ENCODE assay signal across 24 mouse cellular contexts in the genomic region with DNA sequence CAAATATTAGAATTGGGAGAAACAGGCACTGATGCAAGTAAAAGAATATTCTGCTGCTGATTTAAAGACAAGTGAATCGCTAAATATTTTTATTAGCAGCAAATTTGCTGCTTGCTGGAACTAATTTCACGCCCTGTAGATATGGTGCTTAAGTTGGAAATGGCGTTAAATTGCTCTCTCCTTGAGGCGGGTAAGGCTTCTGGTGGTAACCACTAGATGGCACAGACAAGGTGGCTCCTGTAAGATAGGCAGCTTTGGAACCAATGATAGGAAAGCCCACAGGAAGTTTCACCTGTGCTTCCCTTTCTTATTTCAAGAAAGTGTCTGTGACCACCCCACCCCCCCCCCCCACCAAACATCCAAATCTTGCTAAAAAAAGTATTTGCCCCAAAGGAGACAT. TPM values are rescaled to one million over a fixed set of nuclear protein-coding genes. Genes with fewer than 3 reads are reported as not detected.
DNase-seq lines count a peak whose midpoint lies in the region; ATAC-seq and TF ChIP-seq lines count a peak whose summit lies in the region.
"Had no signal": no experiment of that assay in that cellular context is flagged by ENCODE, and none has a peak within 500 bp of the region (broad histone marks: within the 10 kb centered on the region; RNA-seq: fewer than 3 reads in every experiment).

No protein-coding gene starts in this region.

- TF ChIP-seq CTCF in kidney, postnatal 0 days (IDR thresholded peaks at IDR 0.05; ENCODE audit: low read depth) = peak; percentile 23; the same call in 1 of the 2 replicates
- TF ChIP-seq CTCF in CH12.LX (conservative IDR thresholded peaks at IDR 0.05 in 1 of 2, IDR thresholded peaks at IDR 0.05 in 1 of 2; ENCODE audit: low read depth in 2 of 2, low read length in 2 of 2) = peak in 1 of 2 experiments; percentile 10; a peak in 1 of 4 replicates

- no peaks in the 10 kb centered on the region for H3K79me2 ChIP-seq in CH12.LX (replicated peaks; ENCODE audit: control insufficient read depth, extremely low read depth, insufficient read depth, poor library complexity, severe bottlenecking)

- no peak overlapping the region for H3K4me3 ChIP-seq in kidney, postnatal 0 days (replicated peaks; ENCODE audit: low read depth, low read length)
- no peak overlapping the region for H3K4me3 ChIP-seq in CH12.LX (replicated peaks in 1 of 3; ENCODE audit: low read depth in 2 of 3, low read length in 2 of 3, poor library complexity in 1 of 3)
- H3K4me3 ChIP-seq: embryonic facial prominence, embryonic 10.5 days; embryonic facial prominence, embryonic 12.5 days; forebrain, embryonic 13.5 days; forebrain, embryonic 15.5 days had no signal

- TF ChIP-seq EP300 in CH12.LX (IDR thresholded peaks at IDR 0.05; ENCODE audit: low read length) = no peak

- no peaks in the 10 kb centered on the region for H3K36me3 ChIP-seq in kidney, postnatal 0 days (ENCODE audit: insufficient read depth, low read length)
- no peaks in the 10 kb centered on the region for H3K36me3 ChIP-seq in CH12.LX (replicated peaks in 1 of 2; ENCODE audit: control insufficient read depth in 1 of 2, insufficient read depth in 1 of 2, low read length in 1 of 2)
- H3K36me3 ChIP-seq: embryonic facial prominence, embryonic 10.5 days; embryonic facial prominence, embryonic 12.5 days; forebrain, embryonic 15.5 days had no signal

- WGBS in kidney, postnatal 0 days = 68% methylated on average over 4 of the region's 4 CpGs

- TF ChIP-seq RAD21 in CH12.LX (IDR thresholded peaks at IDR 0.05; ENCODE audit: low read depth, low read length) = no peak

- no peaks in the 10 kb centered on the region for H3K9me3 ChIP-seq in kidney, postnatal 0 days (replicated peaks; ENCODE audit: low read length)
- no peaks in the 10 kb centered on the region for H3K9me3 ChIP-seq in CH12.LX (replicated peaks; ENCODE audit: low read length)
- H3K9me3 ChIP-seq: embryonic facial prominence, embryonic 10.5 days; embryonic facial prominence, embryonic 12.5 days; forebrain, embryonic 13.5 days; forebrain, embryonic 15.5 days had no signal

- dilution Hi-C loops in CH12.LX (cut with MboI; ENCODE audit: extremely low pct_ligation_motif_present, extremely low pct_unique_long_range_greater_than_20kb, low sequenced_read_pairs) = no loop called here

- in situ Hi-C loops in CH12.LX (cut with MboI; ENCODE audit: low pct_ligation_motif_present, low pct_unique_long_range_greater_than_20kb, low sequenced_read_pairs) = no loop called here

- H3K27ac ChIP-seq in kidney, postnatal 0 days = no peak overlapping the region
- H3K27ac ChIP-seq in CH12.LX (ENCODE audit: insufficient read depth, low read depth) = no peak overlapping the region
- H3K27ac ChIP-seq: embryonic facial prominence, embryonic 10.5 days; embryonic facial prominence, embryonic 12.5 days; forebrain, embryonic 13.5 days; forebrain, embryonic 15.5 days had no signal

- H3K9ac ChIP-seq in kidney, postnatal 0 days (ENCODE audit: low read depth, low read length) = no peak overlapping the region
- no peak overlapping the region for H3K9ac ChIP-seq in CH12.LX (ENCODE audit: insufficient read depth, low read depth)
- H3K9ac ChIP-seq: embryonic facial prominence, embryonic 12.5 days; forebrain, embryonic 13.5 days; forebrain, embryonic 15.5 days; forebrain, postnatal 0 days had no signal

- ATAC-seq in kidney, postnatal 0 days (replicated peaks; ENCODE audit: low FRiP score, low read depth) = no peak
- 0 out of 2 replicates have a peak, but pooled peaks have one; percentile 44 for ATAC-seq in megakaryocyte progenitor cell, adult 5-6 weeks (replicated peaks; ENCODE audit: poor library complexity)
- ATAC-seq: activated CD4-positive, CD25-positive, alpha-beta regulatory T cell, adult 4 months; CD4-positive, CD25-positive, alpha-beta regulatory T cell, adult 4 months; forebrain, embryonic 13.5 days; forebrain, embryonic 15.5 days; forebrain, postnatal 0 days; Patski had no signal

- no peak for TF ChIP-seq POLR2A in CH12.LX (IDR thresholded peaks at IDR 0.05; ENCODE audit: low read depth, low read length)

- no peak for DNase-seq in kidney, postnatal 0 days (ENCODE audit: low spot score)
- DNase-seq in kidney, adult 9 months = no peak
- DNase-seq in 416B (ENCODE audit: low read depth) (peak; percentile 6), CH12.LX (ENCODE audit: extremely low read depth) (no peak)
- no peak for DNase-seq in left cerebral cortex, adult 18-20 months (ENCODE audit: low spot score in 2 of 2)
- DNase-seq in cerebellum, adult 9-10 months = no peak
- no peak for DNase-seq in kidney, adult 11 months
- DNase-seq: adrenal gland, adult 8-10 months; adrenal gland, postnatal 14 days; adrenal gland, postnatal 36 days; B cell, adult 2 months; cerebellum, adult 18-20 months; cerebellum, adult 8-10 months; cerebellum, postnatal 10 days; cerebellum, postnatal 25 days; forebrain, postnatal 0 days had no signal

- no peaks in the 10 kb centered on the region for H3K4me1 ChIP-seq in kidney, postnatal 0 days (replicated peaks; ENCODE audit: insufficient read depth, low read length)
- H3K4me1 ChIP-seq in CH12.LX (ENCODE audit: control insufficient read depth in 1 of 2, insufficient read depth in 2 of 2) = no peaks in the 10 kb centered on the region
- H3K4me1 ChIP-seq: embryonic facial prominence, embryonic 10.5 days; embryonic facial prominence, embryonic 12.5 days; forebrain, embryonic 13.5 days; forebrain, embryonic 15.5 days had no signal

- no peak overlapping the region for H3K4me2 ChIP-seq in kidney, postnatal 0 days (ENCODE audit: low read length)
- H3K4me2 ChIP-seq in CH12.LX (ENCODE audit: insufficient read depth, low read depth, poor library complexity, severe bottlenecking) = no peak overlapping the region
- H3K4me2 ChIP-seq: embryonic facial prominence, embryonic 12.5 days; forebrain, embryonic 13.5 days; forebrain, embryonic 15.5 days had no signal

- no peaks in the 10 kb centered on the region for H3K27me3 ChIP-seq in kidney, postnatal 0 days (ENCODE audit: insufficient read depth, low read length)
- peaks cover 8% of the 10 kb centered on the region for H3K27me3 ChIP-seq in CH12.LX (replicated peaks)
- H3K27me3 ChIP-seq: embryonic facial prominence, embryonic 12.5 days; forebrain, embryonic 13.5 days; forebrain, embryonic 15.5 days; Patski had no signal

TF ChIP-seq in CH12.LX, 34 proteins besides CTCF, POLR2A, EP300 and RAD21:
- TF ChIP-seq SMC3 (IDR thresholded peaks at IDR 0.05; ENCODE audit: low read depth, low read length) (peak; percentile 17; the same call in 1 of the 2 replicates), MAZ (IDR thresholded peaks at IDR 0.05; ENCODE audit: low read depth, low read length) (no peak), RCOR1 (conservative IDR thresholded peaks at IDR 0.05; ENCODE audit: low read depth, low read length) (no peak), GABPA (IDR thresholded peaks at IDR 0.05; ENCODE audit: insufficient replicate concordance, low read depth, low read length) (no peak), IRF4 (IDR thresholded peaks at IDR 0.05; ENCODE audit: low read depth, low read length) (no peak)

RNA-seq across cellular contexts. Expression of a gene that starts 11.0 kb away (rescaled TPM):
- polyA plus RNA-seq in kidney, postnatal 0 days (2015; fragmentation: Nextera tagmentation; extraction: Ambion mirVana) = 15.5 and 15.7 TPM in 2 replicates
- total RNA-seq in CH12.LX (2012; rRNA removed) = 3.1 and 3.2 TPM in 2 replicates
- 3.0 and 3.2 TPM in 2 replicates for total RNA-seq in CH12.LX (2014; rRNA removed)
- 2.6 and 2.7 TPM in 2 replicates for polyA plus RNA-seq in CH12.LX (2012; ENCODE audit: insufficient read length, low read depth)
- total RNA-seq in megakaryocyte progenitor cell, adult 5-6 weeks (2015) = 3.5 and 4.4 TPM in 2 replicates
- total RNA-seq in megakaryocyte progenitor cell, adult 5-6 weeks (2017) = 4.2 and 5.3 TPM in 2 replicates
- total RNA-seq in left cerebral cortex, adult 18-20 months (2021) = 10 to 100 TPM; 10.2 to 12.2 TPM

RNA-seq across cellular contexts. Expression of a gene that starts 49.9 kb away (rescaled TPM):
- polyA plus RNA-seq in kidney, postnatal 0 days (2015; fragmentation: Nextera tagmentation; extraction: Ambion mirVana) = 6.0 and 8.2 TPM in 2 replicates
- not detected in 2 replicates for total RNA-seq in CH12.LX (2012; rRNA removed)
- total RNA-seq in CH12.LX (2014; rRNA removed) = 0.08 TPM in 1 of 2 replicates, not detected in the other
- polyA plus RNA-seq in CH12.LX (2012; ENCODE audit: insufficient read length, low read depth) = 0.11 TPM in 1 of 2 replicates, not detected in the other
- 0.20 TPM in 1 of 2 replicates, not detected in the other for total RNA-seq in megakaryocyte progenitor cell, adult 5-6 weeks (2015)
- total RNA-seq in megakaryocyte progenitor cell, adult 5-6 weeks (2017) = not detected in 2 replicates
- total RNA-seq in left cerebral cortex, adult 18-20 months (2021) = 10 to 100 TPM; 83.0 to 90.7 TPM
- polyA plus RNA-seq: activated CD4-positive, CD25-positive, alpha-beta regulatory T cell, adult 4 months; CD4-positive, CD25-positive, alpha-beta regulatory T cell, adult 4 months had no signal

RNA-seq across cellular contexts. Expression of a gene that starts 58.5 kb away (rescaled TPM):
- polyA plus RNA-seq in kidney, postnatal 0 days (2015; fragmentation: Nextera tagmentation; extraction: Ambion mirVana) = 1.3 and 1.5 TPM in 2 replicates
- 8.9 and 10.4 TPM in 2 replicates for total RNA-seq in CH12.LX (2012; rRNA removed)
- total RNA-seq in CH12.LX (2014; rRNA removed) = 13.0 and 13.4 TPM in 2 replicates
- polyA plus RNA-seq in CH12.LX (2012; ENCODE audit: insufficient read length, low read depth) = 14.3 and 14.5 TPM in 2 replicates
- total RNA-seq in megakaryocyte progenitor cell, adult 5-6 weeks (2015) = 0.15 and 0.37 TPM in 2 replicates
- total RNA-seq in megakaryocyte progenitor cell, adult 5-6 weeks (2017) = 0.37 and 0.50 TPM in 2 replicates
- total RNA-seq in left cerebral cortex, adult 18-20 months (2021) = 1 to 10 TPM; 1.3 TPM

Comparison
In these comparisons a context has a peak if more than half of its experiments do, and no peak if none do; other contexts are left out.
1. RNA of a gene that starts 49.9 kb away (total RNA-seq): 83.0 to 90.7 TPM in left cerebral cortex, adult 18-20 months; 0.08 TPM in CH12.LX and 0.20 TPM in megakaryocyte progenitor cell, adult 5-6 weeks; every median in the first group is over 10 times any median in the second.
2. RNA of a gene that starts 58.5 kb away (total RNA-seq): 8.9 to 13.4 TPM in CH12.LX; 1.3 TPM in left cerebral cortex, adult 18-20 months and 0.15 to 0.50 TPM in megakaryocyte progenitor cell, adult 5-6 weeks; every median in the first group is over 4 times any median in the second.